Mouse (Mus musculus) liver, embryonic 14.5 days (tissue): ENCODE results near the gene Btbd8.

Source experiments
- CTCF ChIP-seq: IDR thresholded peaks from 2 replicates; pipeline ENCODE4 v1.5.1; 2016; ENCODE audit warnings: antibody characterized with exemption, low read depth, control low read depth
- EP300 ChIP-seq: IDR thresholded peaks from 2 replicates; pipeline ENCODE4 v1.6.1; 2016; ENCODE audit warnings: antibody characterized with exemption, low read depth

DNA sequence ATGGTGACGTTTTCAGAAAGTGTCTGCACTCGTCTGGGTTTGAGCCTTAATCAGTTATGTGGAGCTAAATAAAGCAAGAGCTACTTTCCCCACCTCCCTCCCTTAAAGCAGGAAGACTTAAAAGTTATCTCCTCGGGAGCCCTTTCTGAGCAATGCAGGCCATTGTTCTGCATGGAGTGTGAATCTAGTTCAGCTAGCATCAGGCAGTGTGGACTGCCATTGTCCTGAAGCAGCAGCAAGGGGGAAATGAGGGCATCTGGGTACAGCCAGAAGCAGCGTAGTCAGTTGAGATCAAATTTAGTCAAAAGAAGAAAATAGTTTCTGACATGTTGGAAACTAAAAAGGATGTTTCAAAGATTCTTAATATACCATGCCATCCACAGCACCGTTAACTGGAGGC, 28.7 kb downstream of the Btbd8 start:
- TF ChIP-seq CTCF (no peak), EP300 (no peak)
